Mouse (Mus musculus): ENCODE measurements around the gene Cyyr1. TPM values are rescaled to one million over a fixed set of nuclear protein-coding genes. Genes with fewer than 3 reads are reported as not detected.

Cyyr1 gene
- polyA plus RNA-seq (2015; fragmentation: Nextera tagmentation; extraction: Ambion mirVana) = 1.5 and 1.7 TPM in 2 replicates

GRCm38 (mm10) chr16:85553297-85553696 is at the start of gene Cyyr1:
Cyyr1 (minus strand) TSS chr16:85553397.

Other genes starting within 250 kb of the Cyyr1 start
- gene Adamts1, start 249.7 kb upstream of the Cyyr1 start, polyA plus RNA-seq (2015; fragmentation: Nextera tagmentation; extraction: Ambion mirVana) = 22.1 and 26.2 TPM in 2 replicates

Measured in urinary bladder, postnatal 0 days (tissue).